Mouse (Mus musculus) mesoderm, embryonic 11.5 days (tissue): ENCODE data around the gene Pdp2.
"Not testable (repeated sequence)": the region's sequence is repeated elsewhere in the genome, so short reads cannot be mapped to it uniquely, and the experiment has no call there.

ENCODE experiments used
- DNase-seq: peaks from one replicate; pipeline ENCODE4 v3.0.0-alpha.2; 2012; ENCODE audit warnings: low read depth, low spot score

The Pdp2 gene

DNA sequence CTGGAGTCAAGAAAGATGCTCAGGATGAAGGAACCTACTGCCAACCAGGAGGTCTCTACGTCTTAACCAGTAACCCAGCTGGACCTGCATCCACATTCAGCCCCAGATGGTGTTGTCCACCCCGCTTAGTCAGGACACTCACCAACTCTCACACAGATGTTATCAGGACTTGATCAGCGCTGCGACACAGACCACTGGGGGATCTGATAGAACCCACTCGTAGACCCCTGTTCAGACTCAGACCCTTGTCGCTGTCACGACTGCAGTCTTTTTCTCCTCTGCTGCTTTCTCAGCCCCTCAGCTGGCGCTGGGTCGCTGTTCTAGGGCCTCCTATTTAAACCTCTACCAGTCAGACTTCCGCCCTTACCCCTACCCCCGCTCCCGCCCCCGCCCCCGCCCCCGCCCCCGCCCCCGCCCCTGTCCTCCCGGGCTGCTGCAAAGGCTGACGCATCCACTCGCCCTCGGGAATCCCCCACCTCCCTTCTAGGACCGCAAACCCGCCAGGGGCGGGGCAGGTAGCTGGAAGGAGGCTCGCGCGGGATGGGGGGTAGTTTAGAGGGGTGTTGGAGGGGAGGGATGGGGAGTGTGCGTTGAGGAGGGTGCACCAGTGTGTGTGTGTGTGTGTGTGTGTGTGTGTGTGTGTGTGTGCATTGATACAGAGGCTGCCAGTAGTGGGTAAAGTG is 39.9 kb downstream of the Pdp2 start, which contains the start of gene Rrad:
Gene Rrad (minus strand): TSS at position 347 of the 683 bp plus-strand sequence.
- peak; percentile 53 for DNase-seq

DNA sequence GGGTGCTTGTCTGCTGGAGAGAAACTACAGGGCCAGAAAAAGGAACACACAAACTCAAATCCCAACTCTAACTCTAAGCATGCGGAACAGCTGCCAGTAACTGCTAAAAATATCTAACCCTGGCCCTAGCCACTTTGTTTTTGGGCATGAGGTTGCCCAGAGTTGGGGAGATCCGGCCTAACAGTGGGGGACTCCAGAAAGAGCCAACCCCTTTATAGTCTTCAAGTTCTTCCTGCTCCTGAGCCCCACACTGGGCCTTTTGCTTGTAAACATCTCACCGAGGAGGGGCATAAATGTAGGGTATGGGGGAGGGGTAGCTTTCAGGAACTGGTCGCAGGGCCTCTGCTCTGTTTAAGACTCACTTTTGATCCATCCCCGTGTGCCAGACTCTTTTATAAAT is 40.7 kb downstream of the Pdp2 start:
- no peak for DNase-seq

DNA sequence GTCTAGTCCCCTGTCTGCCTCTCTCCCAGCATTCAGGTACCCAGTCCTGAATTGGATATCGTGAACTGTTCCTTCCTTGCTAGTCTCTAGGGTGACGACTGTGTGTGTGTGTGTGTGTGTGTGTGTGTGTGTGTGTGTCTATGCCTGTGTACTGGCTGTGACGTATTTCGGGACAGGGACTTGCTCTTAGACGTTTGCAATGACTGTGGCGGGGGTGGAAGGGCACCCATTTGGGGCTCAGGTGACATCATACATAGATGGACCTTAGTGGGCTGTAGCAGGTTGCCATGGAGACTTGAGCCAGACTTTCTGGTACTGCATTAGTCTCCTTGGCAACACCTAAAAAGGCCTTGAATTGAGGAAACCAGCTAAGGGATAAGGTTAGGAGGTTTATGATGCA is 41.2 kb downstream of the Pdp2 start:
- DNase-seq, result no peak

DNA sequence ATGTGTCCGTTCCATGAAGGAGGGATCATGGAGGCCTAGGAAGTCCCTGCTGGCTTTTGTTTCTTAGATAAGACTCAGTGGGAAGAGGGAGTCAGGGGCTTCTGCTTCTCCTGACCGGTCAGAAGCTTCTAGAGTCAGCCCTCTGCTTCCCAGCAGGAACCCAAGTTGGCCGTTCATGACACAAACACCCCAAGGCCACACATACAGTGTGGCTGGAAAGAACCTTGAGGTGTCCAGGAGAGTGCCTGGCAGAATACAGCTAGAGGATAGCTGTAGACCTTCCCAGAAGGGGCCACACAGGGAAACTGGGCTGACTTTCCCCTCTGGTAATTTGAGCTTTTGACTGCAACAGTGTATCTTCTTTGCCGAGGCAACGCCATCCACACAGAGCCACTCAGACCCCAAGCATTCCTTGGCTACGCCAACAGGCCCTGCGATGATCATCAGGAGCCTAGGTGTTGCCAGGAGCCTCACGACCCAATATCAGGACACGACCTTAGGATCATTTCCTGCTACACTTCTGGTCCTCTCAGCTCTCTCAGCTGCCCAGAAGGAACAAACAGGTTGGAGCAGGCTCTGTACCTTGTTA is 42.0 kb downstream of the Pdp2 start:
- DNase-seq, result no peak

DNA sequence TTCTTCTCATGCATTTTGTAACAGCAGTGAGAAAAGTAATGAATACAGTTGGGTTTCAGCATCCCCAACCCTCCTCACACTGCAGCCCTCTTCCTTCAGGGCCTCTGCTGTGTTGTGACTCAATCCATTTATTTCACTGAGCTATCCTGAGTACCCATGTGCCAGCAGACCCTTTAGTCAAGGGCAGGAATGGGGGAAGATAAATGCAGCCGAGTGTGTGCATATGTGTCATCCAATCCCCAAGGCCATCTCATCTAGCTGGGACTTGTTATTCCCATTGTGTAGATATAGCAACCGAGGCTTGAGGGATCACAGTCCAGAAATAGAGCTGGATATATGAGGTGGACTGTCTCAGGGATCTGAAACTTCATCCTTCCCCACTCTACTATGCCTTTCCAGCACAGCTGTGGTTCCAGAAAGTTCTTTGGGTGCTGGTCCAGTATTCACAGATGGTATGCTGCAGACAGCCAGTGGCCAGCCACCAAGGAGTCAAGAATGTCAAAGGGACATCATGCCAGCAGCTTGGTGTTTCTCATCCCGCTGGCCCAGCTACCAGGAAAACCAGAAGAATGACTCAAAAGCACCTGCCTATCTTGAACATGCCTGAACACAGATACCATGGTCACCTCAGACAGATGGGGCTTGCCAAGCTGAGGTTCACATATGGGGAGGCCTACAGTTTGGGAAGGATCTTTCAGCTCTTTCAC is 43.9 kb downstream of the Pdp2 start:
- no peak for DNase-seq

DNA sequence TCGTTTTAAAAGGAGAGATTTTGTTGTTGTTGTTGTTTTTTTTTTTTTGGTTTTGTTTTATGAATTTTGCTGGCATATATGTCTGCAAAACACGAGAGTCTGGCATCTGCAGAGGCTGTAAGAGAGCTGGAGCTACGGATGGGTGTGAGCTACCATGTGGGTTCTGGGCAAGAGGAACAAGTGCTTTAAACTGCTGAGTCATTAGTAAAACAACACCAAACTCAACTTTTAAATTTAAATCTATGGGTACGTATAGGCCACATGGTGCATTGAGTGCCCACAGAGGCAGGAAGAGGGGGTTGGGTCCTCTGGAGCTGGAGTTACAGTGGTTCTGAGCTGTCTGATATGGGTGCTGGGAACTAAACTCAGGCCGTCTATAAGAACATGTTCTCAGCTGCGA is 46.8 kb downstream of the Pdp2 start:
- DNase-seq, result no peak

DNA sequence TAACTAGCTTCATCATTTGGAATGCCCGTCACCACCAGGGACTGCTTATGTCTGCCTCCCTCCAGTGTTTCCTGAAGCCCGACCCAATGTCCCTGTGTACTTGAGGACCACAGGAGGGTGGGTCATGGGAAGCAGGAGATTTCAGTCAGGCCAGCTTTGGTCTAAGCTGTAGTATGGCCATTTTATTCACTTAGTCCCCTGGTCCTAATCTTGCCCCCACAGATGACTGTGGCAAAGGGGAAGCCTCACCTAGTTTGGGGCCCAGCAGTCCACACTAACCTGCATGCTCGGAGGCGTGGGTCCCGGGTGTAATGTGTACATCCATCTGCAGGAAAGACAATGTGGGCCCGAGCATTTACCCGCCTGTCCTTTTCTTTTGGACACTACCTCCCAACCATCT is 49.0 kb downstream of the Pdp2 start:
- DNase-seq, result no peak

DNA sequence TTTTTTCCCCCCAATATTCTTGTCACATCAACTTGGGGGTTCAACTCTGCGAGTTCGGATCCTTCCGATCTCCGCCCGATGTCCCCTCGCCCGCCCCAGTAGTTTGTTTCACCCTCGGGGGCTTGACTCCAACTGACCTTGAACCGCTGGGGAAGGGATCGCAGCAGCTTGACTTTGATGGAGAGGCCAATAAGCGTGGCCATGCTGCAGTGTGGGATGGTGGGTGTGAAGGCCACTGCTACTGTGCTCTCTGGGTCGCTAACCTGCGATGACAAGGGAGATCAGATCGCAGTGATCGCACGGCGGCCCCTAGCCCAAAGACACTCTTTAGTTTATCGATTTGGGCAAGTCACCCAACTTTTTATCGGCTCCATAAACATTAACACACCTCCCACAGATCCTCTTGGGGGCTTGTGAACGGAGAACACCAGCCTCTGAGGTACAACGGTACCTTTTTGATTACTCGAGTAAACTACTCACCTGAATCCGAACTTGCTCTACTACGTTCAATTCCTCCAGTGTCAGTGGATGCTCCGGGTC is 49.6 kb downstream of the Pdp2 start:
- no peak for DNase-seq

DNA sequence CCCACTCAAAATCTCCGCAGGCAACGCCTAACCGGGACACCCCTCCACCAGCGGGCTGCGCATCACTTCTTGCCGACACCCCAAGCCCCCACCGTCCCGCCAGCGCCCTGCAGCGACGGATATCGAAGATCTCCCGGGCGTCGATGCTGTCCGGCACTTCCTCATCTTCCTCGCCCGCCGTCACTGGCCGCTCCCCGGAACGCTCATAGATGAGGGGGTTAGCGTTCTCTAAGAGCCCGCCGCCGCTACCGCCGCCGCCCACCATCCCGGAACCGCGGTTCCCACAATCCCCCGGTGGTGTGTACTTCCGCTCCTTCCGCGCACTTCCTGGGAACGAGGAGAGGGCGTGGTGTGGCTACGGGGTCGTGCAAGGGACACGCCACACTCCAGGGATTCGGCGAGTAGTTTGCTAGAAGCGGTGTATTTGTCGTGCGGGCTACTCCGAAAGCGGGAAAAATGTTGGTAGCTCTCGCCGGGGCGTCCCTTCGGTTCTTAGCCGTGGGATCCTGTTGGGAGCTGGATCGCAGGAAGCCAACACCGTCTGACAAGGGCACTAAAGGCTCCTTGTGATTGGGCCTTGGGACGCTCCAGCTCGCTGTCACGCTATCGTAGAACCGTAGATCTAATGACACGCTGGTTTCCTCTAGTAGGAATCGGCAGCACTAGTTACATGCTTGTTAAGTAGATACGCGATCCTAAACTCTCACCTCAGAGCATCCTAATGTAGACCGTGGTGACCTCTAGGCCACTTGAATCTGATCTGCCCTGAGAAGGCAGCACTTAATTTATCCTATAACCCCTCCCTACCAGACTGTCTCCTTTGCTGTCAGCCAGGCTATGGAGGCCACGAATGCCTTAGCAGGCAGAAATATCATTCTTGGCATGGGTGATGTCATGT is 50.4 kb downstream of the Pdp2 start, which contains the start of gene Ciao2b:
Gene Ciao2b (minus strand): TSS at position 540 of the 898 bp plus-strand sequence.
- peak; percentile 87 for DNase-seq

DNA sequence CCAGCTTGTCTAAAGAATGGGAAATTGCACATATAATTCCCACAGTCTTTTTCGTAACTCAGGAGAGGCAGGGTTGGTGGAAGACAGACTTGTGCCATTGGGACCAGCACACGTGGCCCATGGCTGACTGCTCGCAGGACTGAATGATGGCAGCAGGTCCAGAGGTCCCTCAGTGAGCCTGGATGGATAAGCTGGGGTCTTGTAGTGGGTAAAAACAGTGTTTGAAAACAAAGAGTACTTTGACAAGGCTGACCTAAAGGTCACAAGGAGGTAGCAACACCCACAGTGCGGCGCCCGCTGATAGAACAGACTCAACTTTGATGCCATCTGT is 51.0 kb downstream of the Pdp2 start:
- DNase-seq, result no peak

DNA sequence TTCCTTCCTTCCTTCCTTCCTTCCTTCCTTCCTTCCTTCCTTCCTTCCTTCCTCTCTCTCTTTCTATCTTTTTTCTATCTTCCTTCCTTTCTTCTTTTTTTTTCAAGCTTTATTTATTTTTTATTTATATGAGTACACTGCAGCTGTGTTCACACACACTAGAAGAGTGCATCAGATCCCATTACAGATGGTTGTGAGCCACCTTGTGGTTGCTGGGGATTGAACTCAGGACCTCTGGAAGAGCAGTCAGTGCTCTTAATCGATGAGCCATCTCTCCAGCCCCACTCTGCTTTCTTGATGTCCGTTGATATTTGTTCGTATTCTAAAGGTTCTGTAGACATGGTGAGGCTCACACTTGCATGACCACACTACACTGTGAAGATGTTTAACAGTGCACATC is 52.9 kb downstream of the Pdp2 start:
- not testable (repeated sequence) for DNase-seq
